Mouse (Mus musculus): ENCODE data around the gene 1110017D15Rik. TPM values are rescaled to one million over a fixed set of nuclear protein-coding genes. Genes with fewer than 3 reads are reported as not detected.

Gene 1110017D15Rik
- polyA plus RNA-seq, 1 experiment from 2014 or later, result 0.21 TPM

DNA sequence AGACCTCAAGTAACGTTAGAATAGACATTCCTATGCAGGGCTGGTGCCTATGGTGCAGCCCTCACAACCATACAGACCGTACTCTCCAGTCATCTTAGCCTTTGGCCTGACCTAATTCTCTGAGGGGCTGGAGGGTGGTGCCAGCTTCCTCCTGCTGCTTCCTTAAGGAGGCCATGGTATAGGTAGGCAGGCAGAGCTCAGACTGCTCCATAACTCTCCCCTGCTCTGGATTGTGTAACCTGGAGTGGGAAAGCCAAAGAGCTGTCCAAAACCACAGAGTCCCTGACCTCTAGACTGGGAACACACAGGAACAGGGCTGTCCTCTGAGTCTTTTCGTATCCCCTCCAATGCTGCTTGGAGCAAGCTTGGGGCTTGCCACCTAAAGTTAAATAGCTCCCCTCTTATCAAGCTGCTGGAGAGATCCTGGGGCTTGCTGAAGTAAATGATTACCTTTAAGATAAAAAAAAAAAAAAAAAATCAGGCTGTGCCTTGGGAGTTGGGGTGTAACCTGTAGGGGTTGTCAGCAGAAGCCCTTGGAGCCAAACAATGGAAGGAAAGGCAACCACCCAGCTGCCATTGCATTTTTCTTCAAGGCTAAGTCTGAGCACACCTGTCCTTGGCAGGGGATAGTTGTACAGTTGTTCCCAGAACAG is 23.5 kb downstream of the 1110017D15Rik start:
- no peaks in the 10 kb centered on the region for H3K27me3 ChIP-seq
- ChIA-PET POLR2A (no interaction called here), CTCF (no interaction called here)
- no peak for ATAC-seq
- DNase-seq (ENCODE audit: low read depth, low spot score), result no peak
- TF ChIP-seq CTCF (IDR thresholded peaks at IDR 0.05), result no peak
- in situ Hi-C loops (cut with MboI; ENCODE audit: low pct_unique_long_range_greater_than_20kb), result no loop called here

DNA sequence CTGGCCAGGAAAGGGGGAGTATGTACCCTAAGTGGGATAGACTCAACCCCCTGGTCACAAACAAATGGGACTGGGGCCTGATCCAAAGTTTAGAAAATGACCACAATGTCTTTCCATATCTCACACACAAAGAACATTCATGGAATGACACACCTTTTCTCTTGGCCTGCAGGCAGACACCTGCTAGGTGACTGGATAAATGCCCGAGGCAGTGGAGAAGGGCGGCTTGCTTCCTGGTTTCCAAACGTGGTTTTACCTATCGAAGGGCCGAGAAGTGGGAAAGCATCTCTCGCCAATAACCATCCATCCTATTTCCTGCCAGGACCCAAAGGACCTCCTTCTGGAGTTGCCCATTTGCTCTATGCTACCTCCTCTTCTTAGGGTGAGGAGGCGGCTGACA is 24.2 kb downstream of the 1110017D15Rik start:
- H3K27me3 ChIP-seq, result no peaks in the 10 kb centered on the region
- in situ Hi-C loops (cut with MboI; ENCODE audit: low pct_unique_long_range_greater_than_20kb), result no loop called here
- no peak for TF ChIP-seq CTCF (IDR thresholded peaks at IDR 0.05)
- DNase-seq (ENCODE audit: low read depth, low spot score), result no peak
- POLR2A ChIA-PET, result no interaction called here
- CTCF ChIA-PET, result no interaction called here
- no peak for ATAC-seq

DNA sequence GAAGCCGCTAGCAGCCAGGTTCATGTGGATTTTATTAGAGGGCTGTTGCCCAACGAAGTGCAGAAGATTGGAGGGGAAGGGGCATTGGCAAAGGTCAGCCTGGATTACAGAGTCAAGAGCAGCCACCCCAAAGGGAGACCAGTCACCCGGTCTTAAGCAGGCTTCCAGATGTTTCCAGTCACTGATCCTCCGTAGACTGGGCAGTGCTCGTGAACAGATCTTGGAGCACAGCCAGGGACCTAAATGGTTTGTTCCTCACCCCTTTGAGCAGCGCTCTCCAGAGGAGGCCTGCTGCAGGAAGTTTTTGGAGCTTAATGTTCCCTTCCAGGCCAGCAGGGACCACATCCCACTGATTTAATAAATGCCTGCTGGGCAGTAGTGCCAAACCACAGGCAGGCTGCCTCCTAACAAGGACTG is 35.5 kb downstream of the 1110017D15Rik start:
- no peaks in the 10 kb centered on the region for H3K27me3 ChIP-seq
- in situ Hi-C loops (cut with MboI; ENCODE audit: low pct_unique_long_range_greater_than_20kb), result no loop called here
- POLR2A ChIA-PET, result no interaction called here
- TF ChIP-seq CTCF (IDR thresholded peaks at IDR 0.05), result no peak
- ATAC-seq, result peak; percentile 92
- peak; percentile 73 for DNase-seq (ENCODE audit: low read depth, low spot score)
- CTCF ChIA-PET, result interaction anchor here (1.0 kb wide), 1 partner anchor 13 kb away, joined by 3 read pairs; no protein-coding TSS in a partner anchor

DNA sequence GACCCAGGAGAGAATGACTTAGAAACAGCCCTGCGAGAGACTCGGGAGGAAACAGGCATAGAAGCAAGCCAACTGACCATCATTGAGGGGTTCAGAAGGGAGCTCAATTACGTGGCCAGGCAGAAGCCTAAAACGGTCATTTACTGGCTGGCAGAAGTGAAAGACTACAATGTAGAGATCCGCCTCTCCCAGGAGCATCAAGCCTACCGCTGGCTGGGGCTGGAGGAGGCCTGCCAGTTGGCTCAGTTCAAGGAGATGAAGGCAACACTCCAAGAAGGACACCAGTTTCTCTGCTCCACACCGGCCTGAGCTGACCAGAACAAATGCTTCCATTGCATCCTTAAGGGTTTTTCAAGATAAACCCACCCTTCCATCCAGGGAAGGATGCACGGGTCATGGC is 36.9 kb downstream of the 1110017D15Rik start:
- DNase-seq (ENCODE audit: low read depth, low spot score) (no peak), ATAC-seq (no peak)
- no peaks in the 10 kb centered on the region for H3K27me3 ChIP-seq
- POLR2A ChIA-PET, result no interaction called here
- in situ Hi-C loops (cut with MboI; ENCODE audit: low pct_unique_long_range_greater_than_20kb), result no loop called here
- TF ChIP-seq CTCF (IDR thresholded peaks at IDR 0.05), result no peak
- CTCF ChIA-PET, result interaction anchor here (0.6 to 2.2 kb wide), 2 partner anchors 10 to 169 kb away, joined by 3 to 5 read pairs; no protein-coding TSS in a partner anchor

DNA sequence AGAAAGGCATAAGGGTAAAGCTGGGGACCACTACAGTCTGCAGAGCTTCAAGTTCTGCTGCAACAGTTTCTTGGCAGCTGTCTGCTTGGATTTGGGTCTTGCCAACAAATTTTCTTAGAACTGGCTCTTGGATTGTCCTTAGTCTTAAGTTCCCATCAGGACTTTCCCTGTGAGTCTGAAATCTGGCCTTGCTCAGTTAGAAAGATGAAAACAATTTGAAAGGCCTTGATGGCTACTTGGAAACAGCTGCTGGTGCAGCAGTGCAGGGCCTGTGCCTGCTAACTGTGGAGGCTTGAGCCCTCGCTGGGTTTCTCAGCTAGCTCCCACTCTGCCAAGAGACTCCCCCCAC is 37.7 kb downstream of the 1110017D15Rik start:
- no peaks in the 10 kb centered on the region for H3K27me3 ChIP-seq
- DNase-seq (ENCODE audit: low read depth, low spot score) (no peak), ATAC-seq (no peak)
- TF ChIP-seq CTCF (IDR thresholded peaks at IDR 0.05), result no peak
- ChIA-PET CTCF (interaction anchor here (0.6 to 2.2 kb wide), 2 partner anchors 11 to 170 kb away, joined by 3 to 5 read pairs; no protein-coding TSS in a partner anchor), POLR2A (no interaction called here)
- in situ Hi-C loops (cut with MboI; ENCODE audit: low pct_unique_long_range_greater_than_20kb), result no loop called here

DNA sequence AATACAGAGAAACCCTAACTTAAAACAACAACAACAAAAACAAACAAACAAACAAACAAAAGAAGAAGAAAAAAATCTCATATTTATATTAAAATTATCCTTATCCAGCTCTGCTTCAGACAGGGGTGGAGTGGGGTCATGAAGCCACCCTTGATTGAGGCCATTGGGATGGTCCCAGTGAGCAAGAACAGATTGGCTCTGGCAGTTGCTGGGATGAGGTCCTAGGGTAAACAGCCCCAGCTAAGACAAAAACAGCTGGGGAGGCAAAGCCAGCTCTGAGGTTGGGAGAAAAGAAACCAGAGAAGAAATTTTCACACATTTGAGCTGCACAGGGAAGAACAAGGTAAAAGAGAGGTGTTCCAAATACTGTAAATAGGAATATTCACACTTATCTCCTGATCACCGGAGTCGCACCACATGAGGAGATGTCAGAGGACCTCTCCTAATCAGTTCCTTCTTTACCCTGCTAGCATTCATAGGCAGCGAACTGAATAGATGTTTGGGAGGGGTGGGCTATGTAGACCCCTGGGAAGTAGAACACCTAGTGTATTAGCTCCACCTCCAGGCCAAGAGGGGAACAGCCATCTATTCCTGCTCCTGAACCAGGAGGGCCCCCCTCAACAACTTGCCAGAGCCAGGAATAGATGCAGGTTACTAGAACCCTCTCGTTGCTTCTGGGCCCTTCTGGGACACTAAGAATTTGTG is 38.2 kb downstream of the 1110017D15Rik start:
- no peak for DNase-seq (ENCODE audit: low read depth, low spot score)
- H3K27me3 ChIP-seq, result no peaks in the 10 kb centered on the region
- in situ Hi-C loops (cut with MboI; ENCODE audit: low pct_unique_long_range_greater_than_20kb), result no loop called here
- ChIA-PET CTCF (interaction anchor here (2.2 to 2.5 kb wide), 2 partner anchors 10 to 11 kb away, joined by 5 to 12 read pairs; no protein-coding TSS in a partner anchor), POLR2A (no interaction called here)
- peak; percentile 14 for TF ChIP-seq CTCF (IDR thresholded peaks at IDR 0.05)
- ATAC-seq, result no peak

DNA sequence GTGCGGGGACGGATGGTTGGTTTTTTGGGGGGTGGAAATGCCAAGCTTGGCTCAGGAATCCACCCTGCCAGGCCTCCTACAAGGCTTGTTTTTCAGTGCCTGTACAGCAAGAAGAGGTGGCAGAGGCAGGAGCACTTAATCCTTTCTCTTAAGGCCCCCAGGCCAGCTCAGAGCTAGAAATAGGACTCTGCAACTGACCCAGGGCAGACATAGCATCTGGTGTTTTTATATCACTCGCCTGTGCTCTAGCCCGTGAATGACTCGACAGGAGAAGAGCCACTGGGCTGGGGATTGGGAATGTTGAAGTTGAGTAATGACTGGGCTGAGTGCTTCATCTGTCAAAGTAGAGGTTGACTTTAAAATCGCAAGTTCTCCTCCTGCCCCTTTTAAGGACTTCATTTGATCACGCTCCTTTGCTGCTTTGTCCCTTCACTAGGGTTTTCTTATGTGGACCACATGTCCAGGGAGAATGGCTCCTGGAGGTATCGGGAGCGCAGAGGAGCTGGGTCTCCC is 39.4 kb downstream of the 1110017D15Rik start:
- ChIA-PET POLR2A (no interaction called here), CTCF (interaction anchor here (2.5 kb wide), 1 partner anchor 9 kb away, joined by 12 read pairs; no protein-coding TSS in a partner anchor)
- in situ Hi-C loops (cut with MboI; ENCODE audit: low pct_unique_long_range_greater_than_20kb), result no loop called here
- no peaks in the 10 kb centered on the region for H3K27me3 ChIP-seq
- TF ChIP-seq CTCF (IDR thresholded peaks at IDR 0.05), result no peak
- ATAC-seq, result no peak
- DNase-seq (ENCODE audit: low read depth, low spot score), result no peak

DNA sequence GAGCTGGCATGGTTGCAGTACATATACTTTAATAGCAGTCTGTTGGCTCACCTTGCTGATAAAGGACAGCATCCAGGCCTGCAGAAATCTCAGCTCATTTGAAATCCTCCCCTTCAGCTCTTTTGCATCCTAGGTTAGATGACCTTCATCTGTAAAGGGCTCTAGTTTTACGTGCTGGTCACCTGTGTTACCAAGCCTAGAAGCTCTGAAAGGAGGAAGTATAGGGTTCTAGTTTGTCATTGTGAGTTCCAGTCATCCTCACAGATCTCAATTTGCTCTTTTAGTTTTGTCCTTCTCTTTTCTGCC is 45.8 kb downstream of the 1110017D15Rik start:
- DNase-seq (ENCODE audit: low read depth, low spot score), result no peak
- CTCF ChIA-PET, result interaction anchor here (1.1 to 1.2 kb wide), 2 partner anchors 33 to 99 kb away, joined by 3 to 4 read pairs; partner anchors contain the start of genes Dnaic1 and Fam219a
- no peak for TF ChIP-seq CTCF (IDR thresholded peaks at IDR 0.05)
- ATAC-seq, result no peak
- no peaks in the 10 kb centered on the region for H3K27me3 ChIP-seq
- POLR2A ChIA-PET, result no interaction called here
- in situ Hi-C loops (cut with MboI; ENCODE audit: low pct_unique_long_range_greater_than_20kb), result no loop called here

DNA sequence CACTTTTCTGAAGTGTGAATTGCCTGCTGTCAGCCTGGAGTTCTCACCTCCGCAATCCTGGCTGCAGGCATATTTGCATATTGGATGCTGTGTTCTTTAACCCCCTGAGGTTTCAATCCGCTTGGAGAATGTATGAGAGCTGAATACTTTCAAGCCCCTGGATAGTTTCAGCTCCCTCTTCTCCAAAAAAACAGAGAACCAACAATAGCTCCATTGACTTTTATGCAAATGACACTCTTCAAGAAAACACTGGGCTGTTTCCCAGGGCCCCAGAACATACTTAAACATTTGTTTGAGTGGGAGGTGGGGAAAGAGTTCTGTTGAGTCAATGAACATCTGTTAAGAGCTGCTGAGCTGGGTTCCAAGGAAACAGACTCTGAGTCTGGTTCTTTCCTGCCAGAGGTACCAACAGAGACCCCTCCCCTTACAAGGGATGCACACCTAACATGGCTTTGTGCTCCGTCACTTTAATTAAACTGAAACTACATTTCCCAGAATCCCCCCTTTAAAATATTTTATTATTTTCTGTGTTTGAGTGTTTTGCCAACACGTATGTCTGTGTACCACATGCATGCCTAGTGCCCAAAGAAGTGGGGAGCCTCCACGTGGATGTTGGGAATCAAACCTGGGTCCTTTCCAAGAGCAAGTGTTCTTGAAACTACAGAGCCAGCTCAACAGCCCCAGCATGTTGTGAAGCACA is 46.3 kb downstream of the 1110017D15Rik start:
- DNase-seq (ENCODE audit: low read depth, low spot score) (no peak), ATAC-seq (no peak)
- no peak for TF ChIP-seq CTCF (IDR thresholded peaks at IDR 0.05)
- CTCF ChIA-PET, result interaction anchor here (1.1 to 1.2 kb wide), 3 partner anchors 13 to 99 kb away, joined by 3 to 4 read pairs (median 4); partner anchors contain the start of genes Dnaic1 and Fam219a
- POLR2A ChIA-PET, result no interaction called here
- in situ Hi-C loops (cut with MboI; ENCODE audit: low pct_unique_long_range_greater_than_20kb), result no loop called here
- H3K27me3 ChIP-seq, result no peaks in the 10 kb centered on the region

DNA sequence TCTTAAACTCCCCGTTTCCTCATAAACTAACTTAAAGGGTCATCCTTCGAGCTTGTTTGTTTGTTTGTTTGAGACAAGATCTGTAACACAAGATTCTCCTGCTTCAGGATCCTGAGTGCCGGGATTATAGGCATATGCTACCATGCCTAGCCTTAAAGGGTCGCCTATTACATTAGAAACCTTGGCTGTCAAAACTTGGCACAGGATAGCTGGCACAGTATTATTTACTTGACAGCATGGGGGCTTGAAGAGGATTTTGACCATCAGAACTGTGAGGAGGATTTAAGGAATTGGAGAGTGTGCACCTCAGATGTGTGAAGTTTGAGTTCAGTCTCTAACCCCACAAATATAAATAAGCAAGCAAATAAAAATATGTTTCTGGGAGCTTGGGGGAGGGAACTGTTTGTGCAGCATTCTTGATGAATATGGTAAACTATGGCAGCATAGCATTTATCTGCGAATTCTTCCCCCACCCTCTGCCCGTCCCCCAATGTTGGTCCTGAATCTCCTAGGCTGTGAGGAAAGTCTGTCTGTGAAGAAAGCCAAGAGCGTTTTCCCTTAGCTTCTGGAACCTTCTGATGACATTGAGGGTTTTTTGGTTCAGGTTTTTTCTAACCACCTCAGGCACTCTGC is 47.0 kb downstream of the 1110017D15Rik start:
- in situ Hi-C loops (cut with MboI; ENCODE audit: low pct_unique_long_range_greater_than_20kb), result no loop called here
- DNase-seq (ENCODE audit: low read depth, low spot score) (no peak), ATAC-seq (no peak)
- CTCF ChIA-PET, result interaction anchor here (0.9 to 3.0 kb wide), 6 partner anchors 14 to 183 kb away, joined by 3 to 10 read pairs (median 4); partner anchors contain the start of genes Dnaic1 and Fam219a
- H3K27me3 ChIP-seq, result no peaks in the 10 kb centered on the region
- POLR2A ChIA-PET, result interaction anchor here (0.6 to 1.9 kb wide), 2 partner anchors 52 to 144 kb away, joined by 3 to 5 read pairs; no protein-coding TSS in a partner anchor
- no peak for TF ChIP-seq CTCF (IDR thresholded peaks at IDR 0.05)

Measured in Patski (cell line).